Comparison of ENCODE assay signal across 14 mouse cellular contexts in the genomic region with DNA sequence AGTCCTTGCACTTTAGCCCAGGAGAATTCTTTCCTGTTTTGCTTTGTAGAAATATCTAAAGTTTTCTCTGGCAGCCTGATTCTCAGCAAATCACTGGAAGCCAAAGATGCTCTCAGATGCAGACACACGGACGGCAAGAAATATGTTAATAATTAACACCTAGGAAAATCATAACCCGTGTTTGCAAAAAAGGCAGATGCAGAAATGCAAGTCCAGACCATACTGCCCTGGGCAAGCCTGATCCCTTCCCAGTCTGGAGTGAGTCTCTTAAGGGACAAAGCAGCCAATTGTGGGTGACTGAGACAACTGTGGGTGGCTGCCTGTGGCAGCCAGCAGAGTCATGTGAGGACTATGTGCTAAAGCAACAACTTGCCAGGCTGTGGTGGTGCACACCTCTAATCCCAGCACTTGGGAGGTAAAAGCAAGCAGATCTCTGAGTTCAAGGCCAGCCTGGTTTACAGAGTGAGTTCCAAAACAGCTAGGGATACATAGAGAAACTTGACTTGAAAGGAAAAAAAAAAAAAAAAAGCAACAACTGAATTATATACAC.
DNase-seq lines count a peak whose midpoint lies in the region; ATAC-seq lines count a peak whose summit lies in the region.
"Had no signal": no experiment of that assay in that cellular context is flagged by ENCODE, and none has a peak within 500 bp of the region (broad histone marks: within the 10 kb centered on the region; RNA-seq: fewer than 3 reads in every experiment).

No protein-coding gene starts in this region.

- no peak overlapping the region for H3K27ac ChIP-seq in hindbrain, embryonic 16.5 days (ENCODE audit: low read depth, low read length)
- H3K27ac ChIP-seq: heart, embryonic 13.5 days had no signal

- intact Hi-C loops in left cerebral cortex, postnatal 25 days (cut with DNase I): loop anchor here (2.0 kb wide), 1 partner anchor 64 kb away; no protein-coding TSS in a partner anchor

- ATAC-seq in hindbrain, embryonic 16.5 days: no peak
- ATAC-seq: forebrain, postnatal 0 days had no signal

- no peak overlapping the region for H3K9ac ChIP-seq in hindbrain, embryonic 16.5 days (ENCODE audit: low read depth, low read length)
- H3K9ac ChIP-seq: forebrain, postnatal 0 days; heart, embryonic 13.5 days had no signal

- WGBS in hindbrain, embryonic 16.5 days: 88% methylated on average over 3 of the region's 3 CpGs

- H3K4me2 ChIP-seq in hindbrain, embryonic 16.5 days (ENCODE audit: low read length): no peak overlapping the region
- H3K4me2 ChIP-seq: heart, embryonic 13.5 days had no signal

- no peaks in the 10 kb centered on the region for H3K27me3 ChIP-seq in hindbrain, embryonic 16.5 days (replicated peaks; ENCODE audit: control insufficient read depth, insufficient read depth, low read length)
- H3K27me3 ChIP-seq: heart, embryonic 13.5 days had no signal

- peak; percentile 14 to 60 for DNase-seq in left cerebral cortex, postnatal 25 days (ENCODE audit: low spot score in 2 of 2)
- DNase-seq in left cerebral cortex, adult 11 months (ENCODE audit: low spot score): no peak
- DNase-seq in B cell, adult 2 months: peak; percentile 23 to 24
- DNase-seq in NIH3T3 (ENCODE audit: low read depth): peak; percentile 14
- peak; percentile 32 to 52 for DNase-seq in natural killer cell, adult 2 months (ENCODE audit: low spot score in 2 of 2)
- DNase-seq in lung, postnatal 36 days: no peak
- DNase-seq in layer of hippocampus, postnatal 36 days: no peak
- DNase-seq: cerebellum, adult 18-20 months; embryo, embryonic 11 days; forebrain, postnatal 0 days; right cerebral cortex, postnatal 25 days had no signal

- no peak overlapping the region for H3K4me3 ChIP-seq in hindbrain, embryonic 16.5 days (ENCODE audit: low read length)
- H3K4me3 ChIP-seq: erythroblast, embryonic 14.5 days; heart, embryonic 13.5 days had no signal

- H3K36me3 ChIP-seq in hindbrain, embryonic 16.5 days (ENCODE audit: control insufficient read depth, insufficient read depth, low read length): no peaks in the 10 kb centered on the region
- H3K36me3 ChIP-seq: heart, embryonic 13.5 days had no signal

- H3K9me3 ChIP-seq in hindbrain, embryonic 16.5 days (ENCODE audit: control insufficient read depth, low read length): no peaks in the 10 kb centered on the region
- H3K9me3 ChIP-seq: heart, embryonic 13.5 days had no signal

- H3K4me1 ChIP-seq in hindbrain, embryonic 16.5 days (ENCODE audit: control insufficient read depth, insufficient read depth, low read depth, low read length): no peaks in the 10 kb centered on the region
- H3K4me1 ChIP-seq: heart, embryonic 13.5 days had no signal

Comparison
In these comparisons a context has a peak if more than half of its experiments do, and no peak if none do; other contexts are left out.
1. DNase-seq: peak in left cerebral cortex, postnatal 25 days (2 of 2), B cell, adult 2 months (2 of 2), NIH3T3 (single experiment) and natural killer cell, adult 2 months (2 of 2); none in left cerebral cortex, adult 11 months (single experiment), lung, postnatal 36 days (single experiment) and layer of hippocampus, postnatal 36 days (0 of 2).